Mouse (Mus musculus): ENCODE measurements around the gene Akap2.

- TF ChIP-seq CTCF (IDR thresholded peaks at IDR 0.05; ENCODE audit: low read depth, low read length) (no peak), TAL1 (conservative IDR thresholded peaks at IDR 0.05; ENCODE audit: low read depth, low read length) (no peak), POLR2AphosphoS5 (IDR thresholded peaks at IDR 0.05; ENCODE audit: insufficient replicate concordance, low read depth, low read length) (no peak)
Observed at GRCm38 (mm10) chr4:57815355-57815754, 97.9 kb downstream of the Akap2 start.
